Mouse (Mus musculus): ENCODE results near the gene Hipk2. TPM values are rescaled to one million over a fixed set of nuclear protein-coding genes. Genes with fewer than 3 reads are reported as not detected.

Gene Hipk2
- total and polyA plus RNA-seq, 3 experiments: 3.9 to 85.1 (median 14.1) TPM

DNA sequence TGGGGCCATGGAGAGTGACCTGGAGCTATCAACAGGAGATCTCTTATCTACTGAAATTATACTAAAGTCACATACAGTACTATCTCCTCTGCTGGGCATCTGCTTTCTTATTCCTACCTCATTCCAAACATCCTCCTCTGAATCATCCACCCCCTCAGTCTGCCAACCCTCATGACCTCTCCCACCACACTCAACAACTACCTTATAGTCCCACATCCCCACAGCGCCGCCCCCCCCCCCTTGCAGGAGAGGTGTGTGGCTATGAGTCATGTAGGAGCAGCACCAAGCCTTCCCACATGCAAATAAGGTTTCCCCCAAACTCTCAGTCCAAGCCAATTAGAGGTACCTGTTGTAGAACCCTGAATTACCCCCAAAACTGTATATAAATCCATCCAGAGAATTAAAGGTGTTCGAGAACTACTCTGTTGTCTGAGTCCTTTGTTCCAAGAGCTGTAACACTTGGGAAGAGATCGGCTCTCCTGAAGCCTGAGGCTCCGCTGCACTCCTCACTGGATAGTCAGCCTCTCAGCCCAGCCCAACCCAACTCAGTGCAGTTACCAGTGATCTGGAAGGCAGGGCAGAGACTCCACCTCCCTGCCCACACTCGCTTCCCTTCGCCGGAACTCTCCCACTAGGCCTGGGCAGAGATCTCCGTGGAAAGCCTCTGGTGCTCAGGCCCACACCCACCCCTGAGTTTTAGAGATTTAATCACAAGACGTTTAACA, 66.4 kb downstream of the Hipk2 start:
- Histone ChIP-seq H3K9ac (ENCODE audit: control insufficient read depth, low read depth, low read length, poor library complexity, severe bottlenecking) (peak overlapping the region; percentile 5), H3K36me3 (ENCODE audit: control insufficient read depth in 1 of 2, insufficient read depth in 2 of 2, low read length in 2 of 2) (peaks cover 0 to 16% of the 10 kb centered on the region in 2 experiments; a peak in 2 of 4 replicates), H3K9me3 (replicated peaks; ENCODE audit: insufficient read depth, low read length) (no peaks in the 10 kb centered on the region), H3K27ac (ENCODE audit: control insufficient read depth, low read depth, low read length) (peak overlapping the region; percentile 31), H3K27me3 (ENCODE audit: control insufficient read depth in 1 of 2, insufficient read depth in 2 of 2, low read length in 2 of 2) (no peaks in the 10 kb centered on the region), H3K4me3 (ENCODE audit: control insufficient read depth in 1 of 2, insufficient read depth in 1 of 2, low read depth in 2 of 2, low read length in 2 of 2) (0 out of 4 replicates have a peak overlapping the region, but pooled peaks of 1 of the 2 experiments have one; percentile 4), H3K4me1 (ENCODE audit: control insufficient read depth in 1 of 2, insufficient read depth in 2 of 2, low read length in 2 of 2) (peaks cover 10 to 23% of the 10 kb centered on the region in 2 experiments), H3K79me2 (ENCODE audit: control insufficient read depth, insufficient read depth, low read length, poor library complexity) (no peaks in the 10 kb centered on the region)
- DNase-seq (ENCODE audit: low read depth, low spot score): peak; percentile 41
- no peak for TF ChIP-seq TAL1 (IDR thresholded peaks at IDR 0.05; ENCODE audit: low read length)
- no peak for TF ChIP-seq USF2 (IDR thresholded peaks at IDR 0.05; ENCODE audit: borderline replicate concordance in 1 of 2, insufficient read depth in 1 of 2, low read depth in 1 of 2, low read length in 2 of 2)
- TF ChIP-seq MYB (IDR thresholded peaks at IDR 0.05; ENCODE audit: low read depth, low read length): no peak
- no peak for TF ChIP-seq CHD2 (IDR thresholded peaks at IDR 0.05; ENCODE audit: low read length)
- TF ChIP-seq EP300 (IDR thresholded peaks at IDR 0.05; ENCODE audit: low read depth in 1 of 2, low read length in 2 of 2): no peak
- no peak for TF ChIP-seq MEF2A (IDR thresholded peaks at IDR 0.05; ENCODE audit: extremely low read depth, insufficient replicate concordance, low read depth, low read length, poor library complexity, severe bottlenecking)
- no peak for TF ChIP-seq SMC3 (IDR thresholded peaks at IDR 0.05; ENCODE audit: low read depth, low read length)
- no peak for TF ChIP-seq USF1 (IDR thresholded peaks at IDR 0.05; ENCODE audit: low read depth, low read length)
- no peak for TF ChIP-seq GABPA (IDR thresholded peaks at IDR 0.05; ENCODE audit: low read depth, low read length)
- no peak for TF ChIP-seq HCFC1 (IDR thresholded peaks at IDR 0.05; ENCODE audit: low read depth, low read length)
- TF ChIP-seq POLR2A (IDR thresholded peaks at IDR 0.05; ENCODE audit: control insufficient read depth in 1 of 2, insufficient read depth in 1 of 2, low read depth in 1 of 2, low read length in 2 of 2, poor library complexity in 1 of 2): no peak
- no peak for TF ChIP-seq E2F4 (IDR thresholded peaks at IDR 0.05; ENCODE audit: borderline replicate concordance, low read depth, low read length)

DNA sequence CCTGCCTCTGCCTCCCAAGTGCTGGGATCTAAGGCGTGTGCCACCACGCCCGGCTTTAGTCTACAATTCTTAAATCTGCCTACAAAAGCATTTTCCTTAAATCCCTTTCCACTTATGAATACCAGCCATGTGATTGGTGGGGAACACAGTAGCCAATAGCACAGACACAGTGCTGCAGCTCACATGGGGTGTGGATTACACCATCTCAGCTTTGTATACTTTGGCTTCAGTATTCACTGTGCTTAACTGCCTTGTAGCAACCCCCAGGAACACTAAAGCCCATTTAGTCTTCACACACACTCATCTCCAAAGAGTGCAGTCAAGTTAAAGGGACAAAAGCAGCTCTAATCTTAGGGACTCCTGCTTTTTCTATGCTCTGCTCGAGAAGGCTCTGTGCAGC, 67.6 kb downstream of the Hipk2 start:
- Histone ChIP-seq H3K79me2 (ENCODE audit: control insufficient read depth, insufficient read depth, low read length, poor library complexity) (no peaks in the 10 kb centered on the region), H3K4me3 (ENCODE audit: control insufficient read depth in 1 of 2, insufficient read depth in 1 of 2, low read depth in 2 of 2, low read length in 2 of 2) (no peak overlapping the region), H3K4me1 (ENCODE audit: control insufficient read depth in 1 of 2, insufficient read depth in 2 of 2, low read length in 2 of 2) (peaks cover 10 to 21% of the 10 kb centered on the region in 2 experiments), H3K27me3 (ENCODE audit: control insufficient read depth in 1 of 2, insufficient read depth in 2 of 2, low read length in 2 of 2) (no peaks in the 10 kb centered on the region), H3K27ac (ENCODE audit: control insufficient read depth, low read depth, low read length) (no peak overlapping the region), H3K9ac (ENCODE audit: control insufficient read depth, low read depth, low read length, poor library complexity, severe bottlenecking) (no peak overlapping the region), H3K36me3 (ENCODE audit: control insufficient read depth in 1 of 2, insufficient read depth in 2 of 2, low read length in 2 of 2) (peaks cover 0 to 13% of the 10 kb centered on the region in 2 experiments; a peak in 2 of 4 replicates), H3K9me3 (replicated peaks; ENCODE audit: insufficient read depth, low read length) (no peaks in the 10 kb centered on the region)
- DNase-seq (ENCODE audit: low read depth, low spot score): no peak
- no peak for TF ChIP-seq SIN3A (IDR thresholded peaks at IDR 0.05; ENCODE audit: low read length)
- TF ChIP-seq SMC3 (IDR thresholded peaks at IDR 0.05; ENCODE audit: low read depth, low read length): no peak
